Mouse (Mus musculus) heart, postnatal 25 days (tissue): ENCODE data around the gene Cage1. TPM values are rescaled to one million over a fixed set of nuclear protein-coding genes. Genes with fewer than 3 reads are reported as not detected.
A peak's percentile ranks its signal among the peaks of the same experiment; 100 is the strongest.

Experiments used
- DNase-seq: peaks from one replicate; pipeline ENCODE4 v3.0.0; 2022; ENCODE audit warnings: low spot score
- intact Hi-C: fragments of 180-260 bp; cut with DNase I; formaldehyde crosslinking; loops from one replicate; pipeline ENCODE4 v1.15.1; 2025
- total RNA-seq, 2 experiments: library from RNA; stranded (reverse); gene quantifications; 2 replicates each; pipeline ENCODE4 v1.2.3; 2021

The Cage1 gene
- total RNA-seq, 2 experiments from 2014 or later = 1.3 TPM

GRCm38 (mm10) chr13:38018791-38019190, 18.1 kb downstream of the Cage1 start:
- no peak for DNase-seq
- intact Hi-C loops = no loop called here

DNA sequence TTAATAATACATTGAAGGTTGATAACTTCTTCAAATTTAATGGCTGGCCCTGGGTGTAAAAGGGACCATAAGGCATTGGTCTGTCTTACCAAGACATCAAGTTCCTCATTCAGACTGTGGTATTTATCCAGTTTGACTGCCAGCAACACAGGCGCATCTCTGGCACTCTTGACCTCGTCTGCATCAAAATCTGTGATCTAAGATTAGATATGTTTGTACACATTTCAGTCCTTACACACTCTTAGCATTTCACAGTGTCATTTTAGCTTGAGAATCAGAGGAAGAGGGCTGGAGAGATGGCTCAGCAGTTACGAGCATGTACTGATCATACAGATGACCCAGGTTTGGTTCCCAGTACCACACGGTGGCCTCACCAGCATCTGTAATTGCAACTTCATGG, 21.3 kb downstream of the Cage1 start:
- DNase-seq = no peak
- intact Hi-C loops = no loop called here

DNA sequence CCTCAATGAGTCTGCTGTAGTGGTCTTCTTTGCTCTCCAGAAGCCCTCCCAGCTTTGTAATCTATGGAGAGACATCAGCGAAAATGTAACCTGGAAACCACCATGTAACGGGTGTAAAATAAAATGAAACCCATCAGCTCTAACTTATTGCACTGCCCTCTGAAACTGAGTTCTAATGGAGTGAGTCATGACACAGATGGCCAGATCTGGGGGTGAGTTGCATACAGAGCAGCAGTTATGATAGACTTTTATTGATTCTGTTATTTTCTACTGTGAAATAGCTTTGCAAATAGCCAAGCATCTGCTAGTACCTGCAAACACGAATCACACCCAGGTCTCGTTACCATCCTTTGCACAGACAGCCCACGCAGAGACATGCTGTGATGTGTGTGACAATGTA, 24.4 kb downstream of the Cage1 start:
- intact Hi-C loops = no loop called here

DNA sequence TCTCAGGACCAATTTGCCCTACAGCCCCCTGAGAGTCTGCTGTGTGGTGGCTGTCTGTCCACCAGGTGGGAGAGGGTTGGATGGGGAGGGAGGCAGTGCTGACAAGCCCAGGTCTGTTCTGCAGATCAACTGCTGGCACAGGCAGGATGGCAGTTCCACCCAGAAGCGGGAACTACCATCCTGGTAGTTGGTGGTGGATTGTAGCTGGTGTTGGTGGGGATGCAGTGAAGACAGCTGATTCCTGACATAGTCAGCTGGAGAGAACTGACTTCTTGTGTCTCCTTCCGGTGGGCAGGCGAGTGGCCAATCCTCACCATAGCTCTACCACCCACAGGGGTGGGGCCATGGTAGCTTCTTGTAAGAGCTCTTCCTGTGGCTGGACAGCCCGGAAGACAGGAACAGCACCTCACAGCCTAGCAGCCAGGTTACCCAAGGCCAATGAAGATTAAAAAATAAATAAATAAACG, 26.4 kb downstream of the Cage1 start:
- intact Hi-C loops = no loop called here

More for the DNA sequence above, 24.4 kb downstream of the Cage1 start:
- no peak for DNase-seq

GRCm38 (mm10) chr13:38009721-38010408, 27.0 kb downstream of the Cage1 start:
- no peak for DNase-seq
- intact Hi-C loops = no loop called here

More for the DNA sequence above, 26.4 kb downstream of the Cage1 start:
- no peak for DNase-seq

DNA sequence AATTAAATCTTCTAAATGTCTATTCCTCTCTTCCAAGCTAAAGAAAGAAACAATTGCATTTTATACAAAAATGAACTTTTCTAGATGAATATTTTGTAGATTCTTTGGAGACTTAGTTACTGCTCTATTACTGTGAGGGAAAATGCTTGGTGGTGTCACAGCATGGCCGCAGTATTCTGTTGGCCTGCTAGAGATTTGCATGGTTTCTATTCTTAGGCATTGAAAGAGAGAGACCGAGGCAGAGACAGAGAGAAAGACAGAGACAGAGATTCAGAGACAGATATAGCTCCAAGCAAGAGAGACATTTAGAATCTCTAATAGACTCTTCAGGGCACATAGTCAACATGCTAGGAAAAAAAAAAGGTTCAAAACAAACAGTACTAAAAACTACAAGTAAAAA, 28.9 kb downstream of the Cage1 start:
- intact Hi-C loops = no loop called here
- DNase-seq = no peak

GRCm38 (mm10) chr13:38002461-38002860, 34.4 kb downstream of the Cage1 start:
- no peak for DNase-seq
- intact Hi-C loops = no loop called here

DNA sequence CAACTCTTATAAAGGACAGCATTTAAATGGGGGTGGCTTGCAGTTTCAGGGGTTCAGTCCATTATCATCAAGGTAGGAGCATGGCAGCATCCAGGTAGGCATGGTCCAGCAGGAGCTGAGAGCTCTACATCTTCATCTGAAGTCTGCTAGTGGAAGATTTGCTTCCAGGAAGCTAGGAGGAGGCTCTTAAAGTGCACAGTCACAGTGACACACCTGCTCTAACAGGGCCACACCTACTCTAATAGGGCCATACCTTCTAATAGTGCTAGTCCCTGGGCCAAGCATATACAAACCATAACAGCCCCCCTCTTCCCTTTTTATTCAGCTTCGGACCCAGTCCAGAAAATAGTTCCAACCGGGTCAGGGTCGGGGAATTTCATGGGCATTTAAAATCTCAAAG, 37.2 kb downstream of the Cage1 start:
- intact Hi-C loops = loop anchor here (10.0 kb wide), 2 partner anchors 205 to 525 kb away; partner anchors contain the start of genes Snrnp48 and Txndc5
- no peak for DNase-seq

DNA sequence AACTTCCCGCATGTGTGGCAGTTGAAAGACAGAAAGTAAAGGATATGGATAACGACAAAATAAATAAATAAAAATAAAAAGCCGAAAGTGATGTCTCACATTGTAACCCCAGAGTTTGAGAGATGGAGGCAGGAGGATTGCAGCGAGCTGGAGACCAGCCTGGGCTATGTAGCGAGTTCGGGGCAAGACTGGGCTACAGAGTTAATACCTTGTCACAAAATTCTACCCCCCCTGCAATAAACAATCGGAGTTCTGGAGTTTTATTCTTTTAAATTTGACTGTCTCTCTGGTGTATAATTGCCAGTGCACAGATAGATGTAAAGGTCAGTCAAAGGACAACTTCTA, 42.5 kb downstream of the Cage1 start:
- intact Hi-C loops = loop anchor here (2.0 to 10.0 kb wide), 3 partner anchors 42 to 530 kb away; partner anchors contain the start of genes Cage1, Riok1, Snrnp48 and Txndc5
- DNase-seq = no peak

- peak; percentile 93 for DNase-seq
- intact Hi-C loops = loop anchor here (2.0 to 10.0 kb wide), 3 partner anchors 43 to 531 kb away; partner anchors contain the start of genes Cage1, Riok1, Snrnp48 and Txndc5
Observed at GRCm38 (mm10) chr13:37993704-37994404, 43.0 kb downstream of the Cage1 start, which contains the start of gene Ssr1. TSS of gene Ssr1 (minus strand) at chr13:37994217.

- intact Hi-C loops = loop anchor here (10.0 kb wide), 2 partner anchors 211 to 531 kb away; partner anchors contain the start of genes Snrnp48 and Txndc5
Observed at GRCm38 (mm10) chr13:37993376-37993703, 43.5 kb downstream of the Cage1 start.

GRCm38 (mm10) chr13:37992638-37993371, 44.1 kb downstream of the Cage1 start:
- intact Hi-C loops = loop anchor here (10.0 kb wide), 2 partner anchors 212 to 532 kb away; partner anchors contain the start of genes Snrnp48 and Txndc5

More at GRCm38 (mm10) chr13:37993376-37993703, 43.5 kb downstream of the Cage1 start:
- DNase-seq = no peak

GRCm38 (mm10) chr13:37989701-37990100, 47.2 kb downstream of the Cage1 start:
- DNase-seq = no peak
- intact Hi-C loops = loop anchor here (10.0 kb wide), 2 partner anchors 215 to 535 kb away; partner anchors contain the start of genes Snrnp48 and Txndc5

More at GRCm38 (mm10) chr13:37992638-37993371, 44.1 kb downstream of the Cage1 start:
- DNase-seq = no peak

GRCm38 (mm10) chr13:37986166-37986565, 50.7 kb downstream of the Cage1 start:
- intact Hi-C loops = no loop called here

DNA sequence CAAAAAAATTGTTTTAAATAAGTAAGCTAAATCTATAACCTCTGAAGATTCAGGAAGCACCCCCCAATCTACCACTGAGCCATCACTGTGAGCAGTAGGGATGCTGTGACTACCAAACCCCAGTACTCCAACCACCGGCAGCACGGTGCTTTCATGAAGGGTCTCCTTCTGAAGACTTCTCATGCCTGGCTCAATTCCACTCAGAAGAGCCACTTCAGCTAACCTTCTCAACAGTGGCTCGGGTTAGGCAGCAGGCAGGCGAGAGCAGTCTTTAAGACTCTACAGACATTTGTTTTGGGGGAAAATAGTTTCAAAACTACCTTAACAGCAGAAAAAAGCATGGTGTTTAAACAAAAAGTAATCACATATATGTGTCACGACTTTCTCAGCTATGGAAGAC, 55.8 kb downstream of the Cage1 start:
- intact Hi-C loops = no loop called here

More at GRCm38 (mm10) chr13:37986166-37986565, 50.7 kb downstream of the Cage1 start:
- no peak for DNase-seq

DNA sequence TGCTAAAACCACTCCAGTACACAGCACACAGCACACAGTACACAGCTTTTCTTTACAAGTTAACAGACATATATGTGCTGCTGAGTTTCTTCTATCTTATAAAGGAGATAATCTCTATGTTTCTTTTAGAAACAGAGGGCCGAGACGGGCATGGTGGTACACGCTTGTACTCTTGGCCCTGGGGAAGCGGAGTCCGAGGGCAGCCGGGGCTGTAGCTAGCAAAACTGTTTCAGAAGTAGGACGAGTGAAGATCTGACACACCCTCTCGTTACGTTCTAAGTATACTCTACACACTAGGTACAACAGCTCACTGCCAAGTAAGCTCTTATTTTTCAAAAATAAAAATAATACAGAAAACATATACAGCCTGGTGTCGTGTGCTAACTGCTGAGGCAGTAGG, 56.5 kb downstream of the Cage1 start:
- no peak for DNase-seq
- intact Hi-C loops = no loop called here

More for the DNA sequence above, 55.8 kb downstream of the Cage1 start:
- DNase-seq = no peak

DNA sequence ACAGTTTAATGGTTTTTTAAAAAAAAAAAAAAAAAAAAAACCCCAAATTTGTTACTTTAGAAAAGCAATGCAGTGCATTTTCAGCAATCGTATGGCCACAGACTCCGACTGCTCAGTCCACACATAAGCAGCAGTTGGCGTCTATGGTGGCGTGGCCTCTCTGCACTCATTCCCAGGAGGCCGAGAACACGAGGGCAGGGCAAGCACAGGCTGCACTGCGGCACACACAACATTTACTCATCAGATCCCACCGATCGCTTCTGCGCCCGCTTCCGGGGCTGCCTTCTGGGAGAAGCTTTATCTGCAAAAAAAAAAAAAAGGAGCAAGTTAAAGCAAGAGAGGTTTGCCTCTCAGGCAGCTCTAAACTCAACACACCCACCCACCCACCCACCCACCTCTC, 57.4 kb downstream of the Cage1 start:
- DNase-seq = no peak
- intact Hi-C loops = no loop called here

DNA sequence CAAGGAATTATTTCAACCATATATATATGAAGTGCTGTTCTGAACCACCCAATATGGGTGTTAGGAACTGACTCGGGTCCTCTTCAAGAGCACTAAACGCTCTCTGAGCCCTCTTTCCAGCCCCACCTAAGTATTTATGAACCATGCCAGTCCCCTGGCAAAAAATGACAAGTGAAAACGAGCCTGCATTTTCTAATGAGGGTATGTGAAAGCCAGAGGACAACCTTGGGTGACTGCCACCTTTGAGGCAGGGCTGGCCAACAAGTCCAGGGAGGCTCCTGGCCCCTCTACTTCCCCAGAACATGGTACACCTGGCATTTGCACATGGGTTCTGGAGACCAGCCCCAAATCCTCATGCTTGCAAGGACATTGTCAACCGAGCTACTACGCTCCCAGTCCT, 62.1 kb downstream of the Cage1 start:
- no peak for DNase-seq
- intact Hi-C loops = no loop called here

- DNase-seq = no peak
- intact Hi-C loops = no loop called here
Observed at GRCm38 (mm10) chr13:37974036-37974435, 62.8 kb downstream of the Cage1 start.

- intact Hi-C loops = no loop called here
- DNase-seq = no peak
Observed at GRCm38 (mm10) chr13:37970887-37971530, 65.9 kb downstream of the Cage1 start.
